Mouse (Mus musculus): ENCODE measurements around the gene Adam19.

Gene Adam19

GRCm38 (mm10) chr11:46194175-46194574 lies 138.4 kb downstream of the Adam19 start:
- in situ Hi-C loops (cut with MboI; ENCODE audit: low sequenced_read_pairs), result no loop called here
